Mouse (Mus musculus) lung, postnatal 0 days (tissue): ENCODE data around the gene Astn1. TPM values are rescaled to one million over a fixed set of nuclear protein-coding genes. Genes with fewer than 3 reads are reported as not detected.

Experiments
- ATAC-seq: fragments of 200-750 bp; cut with Nextera tagmentation; 2 replicates; pipeline ENCODE4 v1.8.0; 2017; ENCODE audit warnings: moderate library complexity
- DNase-seq: peaks from one replicate; pipeline ENCODE4 v3.0.0-alpha.2; 2016; ENCODE audit warnings: low spot score
- H3K27ac ChIP-seq: fragments of 300-500 bp; sonication (generic); 2 replicates; pipeline ENCODE4 v1.5.1; 2014; ENCODE audit warnings: antibody characterized with exemption, mild to moderate bottlenecking, low read length, mixed read lengths
- H3K27me3 ChIP-seq: fragments of 300-500 bp; sonication (generic); replicated peaks from 2 replicates; pipeline ENCODE4 v1.6.1; 2014; ENCODE audit warnings: low read length, mixed read lengths; ENCODE audit not compliant: insufficient read depth
- H3K36me3 ChIP-seq: fragments of 300-500 bp; sonication (generic); 2 replicates; pipeline ENCODE4 v1.6.1; 2014; ENCODE audit warnings: low read length, mixed read lengths; ENCODE audit not compliant: insufficient read depth
- H3K4me1 ChIP-seq: fragments of 300-500 bp; sonication (generic); 2 replicates; pipeline ENCODE4 v1.6.1; 2014; ENCODE audit warnings: antibody characterized with exemption, low read depth, low read length, mixed read lengths; ENCODE audit not compliant: insufficient read depth
- H3K4me2 ChIP-seq: fragments of 300-500 bp; sonication (generic); replicated peaks from 2 replicates; pipeline ENCODE4 v1.6.1; 2014; ENCODE audit warnings: low read depth, mild to moderate bottlenecking, low read length, moderate library complexity, mixed read lengths
- H3K4me3 ChIP-seq: fragments of 300-500 bp; sonication (generic); 2 replicates; pipeline ENCODE4 v1.5.1; 2014; ENCODE audit warnings: low read depth, low read length
- H3K9ac ChIP-seq: fragments of 300-500 bp; sonication (generic); replicated peaks from 2 replicates; pipeline ENCODE4 v1.6.1; 2014; ENCODE audit warnings: low read depth, mild to moderate bottlenecking
- H3K9me3 ChIP-seq: fragments of 300-500 bp; sonication (generic); 2 replicates; pipeline ENCODE4 v1.6.1; 2016; ENCODE audit warnings: low read length, mixed read lengths
- CTCF ChIP-seq: IDR thresholded peaks from 2 replicates; pipeline ENCODE4 v1.5.1; 2016; ENCODE audit warnings: antibody characterized with exemption, mild to moderate bottlenecking
- EP300 ChIP-seq: IDR thresholded peaks from 2 replicates; pipeline ENCODE4 v1.6.1; 2016; ENCODE audit warnings: antibody characterized with exemption, mild to moderate bottlenecking, control low read depth
- WGBS: fragments of 180-500 bp; shearing (Covaris S2); extraction: QIAGEN DNeasy Blood & Tissue Kit; methylation state at CpG from one replicate; pipeline ENCODE4 v1.1.7; 2014; 5-methylcytosine and 5-hydroxymethylcytosine counted together
- polyA plus RNA-seq: library from polyadenylated mRNA; unstranded; fragments of >200 nt; fragmentation: Nextera tagmentation; extraction: Ambion mirVana; gene quantifications from 2 replicates; pipeline ENCODE4 v1.2.1, GENCODE M21; 2015

Astn1 gene
- polyA plus RNA-seq, result 0.05 and 0.06 TPM in 2 replicates

- ATAC-seq (no peak), DNase-seq (no peak)
- H3K36me3 ChIP-seq, result no peaks in the 10 kb centered on the region
- no peaks in the 10 kb centered on the region for H3K4me1 ChIP-seq
- H3K9me3 ChIP-seq, result no peaks in the 10 kb centered on the region
- no peak within 1 kb of the TSS for H3K27ac ChIP-seq
- WGBS, result 2% methylated on average over 2 of the region's 2 CpGs
- no peaks in the 10 kb centered on the region; the same call in 1 of the 2 replicates for H3K27me3 ChIP-seq
- 0 out of 2 replicates have a peak within 1 kb of the TSS, but pooled peaks have one; percentile 19 for H3K4me2 ChIP-seq
- H3K4me3 ChIP-seq, result no peak within 1 kb of the TSS
- no peak within 1 kb of the TSS for H3K9ac ChIP-seq
- TF ChIP-seq CTCF (no peak), EP300 (no peak)
Measured at GRCm38 (mm10) chr1:158361964-158362291, at the start of gene Astn1. Astn1 (plus strand) TSS chr1:158362273.

- H3K27me3 ChIP-seq, result no peaks in the 10 kb centered on the region
- DNase-seq (no peak), ATAC-seq (no peak)
- no peak overlapping the region for H3K27ac ChIP-seq
- H3K36me3 ChIP-seq, result no peaks in the 10 kb centered on the region
- H3K4me2 ChIP-seq, result no peak overlapping the region
- WGBS, result 76% methylated on average over 6 of the region's 6 CpGs
- no peak for TF ChIP-seq EP300
- no peak for TF ChIP-seq CTCF
- H3K9ac ChIP-seq, result no peak overlapping the region
- no peaks in the 10 kb centered on the region for H3K4me1 ChIP-seq
- no peak overlapping the region for H3K4me3 ChIP-seq
- H3K9me3 ChIP-seq, result no peaks in the 10 kb centered on the region
Measured at GRCm38 (mm10) chr1:158323325-158323724, 38.7 kb upstream of the Astn1 start.

GRCm38 (mm10) chr1:158328126-158328525 lies 33.9 kb upstream of the Astn1 start:
- H3K36me3 ChIP-seq, result no peaks in the 10 kb centered on the region
- H3K4me1 ChIP-seq, result no peaks in the 10 kb centered on the region
- no peaks in the 10 kb centered on the region for H3K27me3 ChIP-seq
- TF ChIP-seq EP300 (no peak), CTCF (no peak)
- 67% methylated on average over 5 of the region's 5 CpGs for WGBS
- ATAC-seq, result no peak
- H3K9me3 ChIP-seq, result no peaks in the 10 kb centered on the region
- H3K9ac ChIP-seq, result no peak overlapping the region
- no peak overlapping the region for H3K27ac ChIP-seq
- no peak overlapping the region for H3K4me3 ChIP-seq
- H3K4me2 ChIP-seq, result no peak overlapping the region
- no peak for DNase-seq

GRCm38 (mm10) chr1:158328839-158329238 lies 33.2 kb upstream of the Astn1 start:
- Histone ChIP-seq H3K9me3 (no peaks in the 10 kb centered on the region), H3K36me3 (no peaks in the 10 kb centered on the region), H3K4me1 (no peaks in the 10 kb centered on the region), H3K4me3 (no peak overlapping the region), H3K4me2 (no peak overlapping the region), H3K27me3 (no peaks in the 10 kb centered on the region), H3K9ac (no peak overlapping the region), H3K27ac (no peak overlapping the region)
- DNase-seq (no peak), ATAC-seq (no peak)
- no peak for TF ChIP-seq EP300
- no peak for TF ChIP-seq CTCF
- 73% methylated on average over 2 of the region's 2 CpGs for WGBS

GRCm38 (mm10) chr1:158343243-158343714 lies 18.8 kb upstream of the Astn1 start:
- ATAC-seq (no peak), DNase-seq (no peak)
- Histone ChIP-seq H3K27me3 (no peaks in the 10 kb centered on the region), H3K4me2 (no peak overlapping the region), H3K27ac (no peak overlapping the region), H3K9ac (no peak overlapping the region), H3K9me3 (no peaks in the 10 kb centered on the region), H3K4me1 (no peaks in the 10 kb centered on the region), H3K4me3 (no peak overlapping the region), H3K36me3 (no peaks in the 10 kb centered on the region)
- TF ChIP-seq EP300 (no peak), CTCF (peak; percentile 32)
- 48% methylated on average over 6 of the region's 6 CpGs for WGBS

- no peak overlapping the region for H3K4me3 ChIP-seq
- H3K4me1 ChIP-seq, result no peaks in the 10 kb centered on the region; the same call in 1 of the 2 replicates
- H3K27ac ChIP-seq, result no peak overlapping the region
- 56% methylated on average over 5 of the region's 5 CpGs for WGBS
- TF ChIP-seq CTCF, result no peak
- TF ChIP-seq EP300, result no peak
- H3K9ac ChIP-seq, result no peak overlapping the region
- no peak for ATAC-seq
- no peaks in the 10 kb centered on the region; the same call in 1 of the 2 replicates for H3K27me3 ChIP-seq
- H3K4me2 ChIP-seq, result no peak overlapping the region
- H3K36me3 ChIP-seq, result no peaks in the 10 kb centered on the region
- peak; percentile 46 for DNase-seq
- H3K9me3 ChIP-seq, result no peaks in the 10 kb centered on the region
Measured at GRCm38 (mm10) chr1:158353656-158354371, 8.3 kb upstream of the Astn1 start.
